Mouse (Mus musculus): ENCODE measurements around the gene Plg. TPM values are rescaled to one million over a fixed set of nuclear protein-coding genes. Genes with fewer than 3 reads are reported as not detected.

Gene Plg
- polyA plus RNA-seq (2012; rRNA removed): 0.09 TPM in 1 of 2 replicates, not detected in the other

GRCm38 (mm10) chr17:12377981-12378705, at the start of gene Plg:
Gene Plg (plus strand): TSS chr17:12378608.

Other genes with a start within 250 kb of the Plg start
- gene Map3k4, start 59.8 kb upstream of the Plg start, polyA plus RNA-seq (2012; rRNA removed): 34.8 and 46.9 TPM in 2 replicates
- 0.80 and 1.0 TPM in 2 replicates for gene Slc22a3, start 129.1 kb downstream of the Plg start, polyA plus RNA-seq (2012; rRNA removed)
- gene Slc22a2, start 205.5 kb downstream of the Plg start, polyA plus RNA-seq (2012; rRNA removed): not detected in 2 replicates

Data from colon, adult 2 months (tissue).